Mouse (Mus musculus) mouse embryonic stem cell (cell line): Measurements from ENCODE around the gene Scamp5.

Experiments
- in situ Hi-C, 2 experiments: fragments of 300-500 bp; cut with MboI; formaldehyde crosslinking; loops; 1 replicate in 1 of 2; 3 replicates in 1 of 2; pipeline ENCODE4 v1.14.3; 2019 to 2020; ENCODE audit warnings: low sequenced_read_pairs in 2 of 2, low pct_unique_long_range_greater_than_20kb in 1 of 2, mixed read lengths in 1 of 2; ENCODE audit not compliant: unreplicated experiment in 1 of 2

Scamp5 gene

GRCm38 (mm10) chr9:57427123-57427522 lies 40.7 kb downstream of the Scamp5 start:
- in situ Hi-C loops: loop anchor here in 1 of 2 experiments (5.0 kb wide), 1 partner anchor 170 kb away; no protein-coding TSS in a partner anchor

- in situ Hi-C loops: loop anchor here in 1 of 2 experiments (5.0 kb wide), 1 partner anchor 168 kb away; no protein-coding TSS in a partner anchor
Observed at GRCm38 (mm10) chr9:57425116-57425515, 42.7 kb downstream of the Scamp5 start.

GRCm38 (mm10) chr9:57424066-57424465 lies 43.8 kb downstream of the Scamp5 start:
- in situ Hi-C loops: no loop called here

GRCm38 (mm10) chr9:57421688-57422111 lies 46.2 kb downstream of the Scamp5 start:
- in situ Hi-C loops: no loop called here

GRCm38 (mm10) chr9:57421121-57421571 lies 46.7 kb downstream of the Scamp5 start:
- in situ Hi-C loops: no loop called here

- in situ Hi-C loops: no loop called here
Observed at GRCm38 (mm10) chr9:57420321-57421120, 47.3 kb downstream of the Scamp5 start.

- in situ Hi-C loops: no loop called here
Observed at GRCm38 (mm10) chr9:57419521-57420267, 48.2 kb downstream of the Scamp5 start.

- in situ Hi-C loops: no loop called here
Observed at GRCm38 (mm10) chr9:57417341-57417740, 50.5 kb downstream of the Scamp5 start.

GRCm38 (mm10) chr9:57407120-57407905 lies 60.5 kb downstream of the Scamp5 start:
- in situ Hi-C loops: no loop called here

- in situ Hi-C loops: no loop called here
Observed at GRCm38 (mm10) chr9:57406395-57406794, 61.5 kb downstream of the Scamp5 start.

- in situ Hi-C loops: no loop called here
Observed at GRCm38 (mm10) chr9:57404036-57404435, 63.8 kb downstream of the Scamp5 start.

- in situ Hi-C loops: no loop called here
Observed at GRCm38 (mm10) chr9:57402318-57403251, 65.3 kb downstream of the Scamp5 start.

GRCm38 (mm10) chr9:57398773-57399172 lies 69.1 kb downstream of the Scamp5 start:
- in situ Hi-C loops: no loop called here

GRCm38 (mm10) chr9:57392892-57393291 lies 75.0 kb downstream of the Scamp5 start:
- in situ Hi-C loops: no loop called here
